In genomic region chr7:100285383-100285782, GRCm38 (mm10) we compare ENCODE assay signal across 8 mouse cellular contexts. TPM values are rescaled to one million over a fixed set of nuclear protein-coding genes. Genes with fewer than 3 reads are reported as not detected.
DNase-seq lines count a peak whose midpoint lies in the region; ATAC-seq and TF ChIP-seq lines count a peak whose summit lies in the region.

Gene P4ha3, plus strand, starts transcription at chr7:100285520.

- peak within 1 kb of the TSS; percentile 52 for H3K4me3 ChIP-seq in hindbrain, postnatal 0 days (ENCODE audit: low read length)

- no peak within 1 kb of the TSS for H3K27ac ChIP-seq in hindbrain, postnatal 0 days

- whole genome bisulfite sequencing in hindbrain, postnatal 0 days = 0% methylated on average over 44 of the region's 53 CpGs

- no peaks in the 10 kb centered on the region for H3K27me3 ChIP-seq in hindbrain, postnatal 0 days (ENCODE audit: insufficient read depth, low read length)

- H3K4me2 ChIP-seq in hindbrain, postnatal 0 days (ENCODE audit: low read depth, low read length) = peak within 1 kb of the TSS; percentile 96

- no peaks in the 10 kb centered on the region for H3K36me3 ChIP-seq in hindbrain, postnatal 0 days (ENCODE audit: insufficient read depth, low read length)

- ATAC-seq in hindbrain, postnatal 0 days = peak; percentile 71

- peak; percentile 25 to 36 for DNase-seq in cerebellum, postnatal 14 days
- no peak for DNase-seq in cerebellum, adult 8-10 months
- peak; percentile 35 for DNase-seq in urinary bladder, postnatal 25 days (ENCODE audit: low spot score)
- DNase-seq in urinary bladder, adult 2 months (ENCODE audit: low spot score) = no peak
- peak; percentile 56 for DNase-seq in hindbrain, postnatal 0 days (ENCODE audit: low spot score)
- DNase-seq in lung, postnatal 4 days = peak; percentile 53 to 65
- DNase-seq in testis, postnatal 14 days (ENCODE audit: low spot score) = peak; percentile 40
- no peak for DNase-seq in frontal cortex, postnatal 25 days (ENCODE audit: low spot score in 2 of 2)

- H3K4me1 ChIP-seq in hindbrain, postnatal 0 days (ENCODE audit: insufficient read depth, low read length) = peaks cover 5% of the 10 kb centered on the region; the same call in 1 of the 2 replicates

- no peaks in the 10 kb centered on the region for H3K9me3 ChIP-seq in hindbrain, postnatal 0 days (ENCODE audit: low read length)

- H3K9ac ChIP-seq in hindbrain, postnatal 0 days (replicated peaks; ENCODE audit: low read length) = peak within 1 kb of the TSS; percentile 52

- TF ChIP-seq CTCF in hindbrain, postnatal 0 days (IDR thresholded peaks at IDR 0.05; ENCODE audit: low read depth) = peak; percentile 37; the same call in 1 of the 2 replicates

RNA-seq across cellular contexts. Expression of gene P4ha3, which starts in this region (rescaled TPM):
- 1.2 and 2.0 TPM in 2 replicates for polyA plus RNA-seq in urinary bladder, adult 2 months (2012; rRNA removed)
- total RNA-seq in hindbrain, postnatal 0 days (2014; rRNA removed) = 9.3 and 15.2 TPM in 2 replicates
- 2.5 and 2.9 TPM in 2 replicates for polyA plus RNA-seq in hindbrain, postnatal 0 days (2015; fragmentation: Nextera tagmentation; extraction: Ambion mirVana)

Comparison
In these comparisons a context has a peak if more than half of its experiments do, and no peak if none do; other contexts are left out.
1. DNase-seq: peak in cerebellum, postnatal 14 days (2 of 2), urinary bladder, postnatal 25 days (single experiment), hindbrain, postnatal 0 days (single experiment), lung, postnatal 4 days (2 of 2) and testis, postnatal 14 days (single experiment); none in cerebellum, adult 8-10 months (single experiment), urinary bladder, adult 2 months (single experiment) and frontal cortex, postnatal 25 days (0 of 2).